Mouse (Mus musculus) frontal cortex, postnatal 10 days (tissue): ENCODE results near the gene Shisa7.
"Not testable (repeated sequence)": the region's sequence is repeated elsewhere in the genome, so short reads cannot be mapped to it uniquely, and the experiment has no call there.

ENCODE experiments used
- DNase-seq, 2 experiments: peaks; one replicate each; pipeline ENCODE4 v3.0.0; 2022; ENCODE audit warnings: low spot score in 2 of 2, mixed read lengths in 1 of 2

Shisa7 gene

GRCm38 (mm10) chr7:4795767-4796433, 48.6 kb downstream of the Shisa7 start:
- no peak for DNase-seq

GRCm38 (mm10) chr7:4794631-4795168, 49.8 kb downstream of the Shisa7 start:
- DNase-seq = no peak

- no peak for DNase-seq
These were observed 50.8 kb downstream of the Shisa7 start for GRCm38 (mm10) chr7:4793674-4794073.

- DNase-seq = not testable (repeated sequence)
These were observed 51.2 kb downstream of the Shisa7 start for GRCm38 (mm10) chr7:4793248-4793647.

- peak; percentile 91 to 94 for DNase-seq
These were observed 52.0 kb downstream of the Shisa7 start, which contains the start of gene Rpl28 for GRCm38 (mm10) chr7:4792278-4793212. TSS of gene Rpl28 (plus strand) at chr7:4792874.

- peak in 1 of 2 experiments; percentile 37 for DNase-seq
These were observed 55.0 kb downstream of the Shisa7 start, which contains the start of gene Tmem238 for GRCm38 (mm10) chr7:4789436-4789935. TSS of gene Tmem238 (minus strand) at chr7:4789656.

GRCm38 (mm10) chr7:4788499-4789435, 55.7 kb downstream of the Shisa7 start:
- DNase-seq = peak in 1 of 2 experiments; percentile 55

GRCm38 (mm10) chr7:4783667-4784268, 60.7 kb downstream of the Shisa7 start:
- peak in 1 of 2 experiments; percentile 9 for DNase-seq

- DNase-seq = no peak
These were observed 61.7 kb downstream of the Shisa7 start, which contains the start of the genes Il11 and Tmem190 for GRCm38 (mm10) chr7:4782759-4783158. TSS of gene Il11 (minus strand) at chr7:4782859. TSS of gene Tmem190 (plus strand) at chr7:4782937.

- no peak for DNase-seq
These were observed 62.4 kb downstream of the Shisa7 start for GRCm38 (mm10) chr7:4782130-4782529.

GRCm38 (mm10) chr7:4779921-4780320, 64.6 kb downstream of the Shisa7 start:
- DNase-seq = no peak

- DNase-seq = no peak
These were observed 66.5 kb downstream of the Shisa7 start for GRCm38 (mm10) chr7:4777851-4778637.

- peak in 1 of 2 experiments; percentile 39 for DNase-seq
These were observed 67.3 kb downstream of the Shisa7 start for GRCm38 (mm10) chr7:4776861-4777830.

GRCm38 (mm10) chr7:4776131-4776530, 68.4 kb downstream of the Shisa7 start:
- no peak for DNase-seq
